In the genomic region with DNA sequence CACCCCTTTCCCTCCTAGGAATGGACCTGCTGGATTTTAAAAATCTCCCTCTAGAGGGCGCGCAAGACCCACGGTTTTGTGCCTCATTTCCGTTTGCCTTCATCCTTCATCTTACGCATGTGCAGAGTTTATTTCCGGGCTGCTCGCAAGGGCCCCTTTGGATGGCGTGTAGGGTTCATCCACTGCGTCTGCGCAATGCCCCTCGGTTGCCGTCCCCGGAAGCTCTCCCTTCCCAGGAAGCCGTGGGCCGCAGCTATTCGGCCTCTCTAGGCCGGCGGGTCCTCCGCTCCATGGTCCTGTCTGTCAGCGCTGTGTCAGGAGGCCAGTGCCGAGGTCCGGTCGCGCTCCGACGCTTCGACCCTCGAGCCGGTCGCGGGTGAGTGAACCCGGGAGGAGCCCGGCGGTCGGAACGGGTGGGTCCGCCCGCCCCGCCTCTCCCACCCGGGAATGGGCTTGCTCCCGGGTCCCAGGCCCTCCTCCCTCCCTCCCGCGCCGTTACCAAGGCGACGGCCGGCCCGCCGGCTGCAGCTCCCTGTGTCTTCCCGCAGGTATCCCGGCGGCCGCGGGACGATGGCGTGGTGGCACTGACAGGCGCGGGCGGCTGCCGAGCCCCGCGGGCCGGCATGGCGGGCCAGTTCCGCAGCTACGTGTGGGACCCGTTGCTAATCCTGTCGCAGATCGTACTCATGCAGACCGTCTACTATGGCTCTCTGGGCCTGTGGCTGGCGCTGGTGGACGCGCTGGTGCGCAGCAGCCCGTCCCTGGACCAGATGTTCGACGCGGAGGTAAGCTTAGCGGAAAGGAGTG, we compare ENCODE assay signal across 8 mouse cellular contexts. TPM values are rescaled to one million over a fixed set of nuclear protein-coding genes. Genes with fewer than 3 reads are reported as not detected.
A peak's percentile ranks its signal among the peaks of the same experiment; 100 is the strongest.
DNase-seq lines count a peak whose midpoint lies in the region; ATAC-seq and TF ChIP-seq lines count a peak whose summit lies in the region.

A gene (plus strand): TSS at position 223 of the 807 bp plus-strand sequence.

- peak; percentile 64; the same call in 1 of the 2 replicates for TF ChIP-seq POLR2A in cortical plate, adult 2 months (IDR thresholded peaks at IDR 0.05; ENCODE audit: extremely low read depth, insufficient read depth, low read length)

- H3K9me3 ChIP-seq in megakaryocyte, embryonic 14.5 days: no peaks in the 10 kb centered on the region

- TF ChIP-seq CTCF in cortical plate, adult 2 months (IDR thresholded peaks at IDR 0.05; ENCODE audit: extremely low read depth, insufficient read depth, low read length): peak; percentile 85

- ATAC-seq in activated CD4-positive, CD25-positive, alpha-beta regulatory T cell, adult 4 months: peak; percentile 84

- peaks cover 35% of the 10 kb centered on the region for H3K36me3 ChIP-seq in megakaryocyte, embryonic 14.5 days (replicated peaks; ENCODE audit: low read length)

- H3K27me3 ChIP-seq in megakaryocyte, embryonic 14.5 days (replicated peaks): peaks cover 8% of the 10 kb centered on the region

- peak; percentile 87 to 95 for DNase-seq in gastrocnemius, adult 8-10 months (ENCODE audit: low spot score in 2 of 2)
- peak; percentile 96 for DNase-seq in hindlimb bud, embryonic 11.5 days (ENCODE audit: extremely low spot score, low read depth, low spot score)
- peak; percentile 90 to 97 for DNase-seq in left cerebral cortex, adult 8-10 months (ENCODE audit: low spot score in 2 of 2)
- peak; percentile 98 for DNase-seq in right cerebral cortex, postnatal 10 days (ENCODE audit: low spot score in 2 of 2)
- peak; percentile 89 for DNase-seq in urinary bladder, postnatal 25 days (ENCODE audit: low spot score)

- H3K4me1 ChIP-seq in cortical plate, adult 2 months (ENCODE audit: control insufficient read depth, insufficient read depth, low read length): peaks cover 7% of the 10 kb centered on the region; the same call in 1 of the 2 replicates
- peaks cover 28% of the 10 kb centered on the region for H3K4me1 ChIP-seq in megakaryocyte, embryonic 14.5 days

- H3K27ac ChIP-seq in cortical plate, adult 2 months (ENCODE audit: insufficient read depth, low read length): peak within 1 kb of the TSS; percentile 69

- peak within 1 kb of the TSS; percentile 76 for H3K4me3 ChIP-seq in cortical plate, adult 2 months (ENCODE audit: insufficient read depth, low read length)
- peak within 1 kb of the TSS; percentile 98 for H3K4me3 ChIP-seq in megakaryocyte, embryonic 14.5 days (replicated peaks)

RNA-seq across cellular contexts. Expression of the gene that starts here (rescaled TPM):
- polyA plus RNA-seq in activated CD4-positive, CD25-positive, alpha-beta regulatory T cell, adult 4 months (2017; shearing (Covaris generic)): 1 to 10 TPM in 1 of 2 experiments, not detected in 1; 3.7 TPM
- polyA plus RNA-seq in cortical plate, adult 2 months (2012; rRNA removed): 7.4 and 9.5 TPM in 2 replicates
- total RNA-seq in gastrocnemius, adult 8-10 months (2022): 10 to 100 TPM in 2 of 4 experiments, 1 to 10 TPM in 1, not detected in 1; 3.8 to 12.1 (median 11.8) TPM
- total RNA-seq in left cerebral cortex, adult 8-10 months (2022): 10 to 100 TPM in 1 of 4 experiments, 1 to 10 TPM in 3; 4.4 to 15.6 (median 6.3) TPM
- 2.4 TPM in 1 of 2 replicates, not detected in the other for polyA plus RNA-seq in megakaryocyte, embryonic 14.5 days (2012; ENCODE audit: insufficient read depth, low replicate concordance)

Comparison
In these comparisons a context has a peak if more than half of its experiments do, and no peak if none do; other contexts are left out.
1. Peak in every context shown above with its lines: DNase-seq, ATAC-seq, H3K4me3 ChIP-seq and H3K27ac ChIP-seq.